Mouse (Mus musculus) adrenal gland (tissue): ENCODE data around the gene Il16.

ENCODE experiments used
- intact Hi-C: fragments of 180-260 bp; cut with DNase I; formaldehyde crosslinking; loops from one replicate; pipeline ENCODE4 v1.15.1; 2025

Il16 gene

DNA sequence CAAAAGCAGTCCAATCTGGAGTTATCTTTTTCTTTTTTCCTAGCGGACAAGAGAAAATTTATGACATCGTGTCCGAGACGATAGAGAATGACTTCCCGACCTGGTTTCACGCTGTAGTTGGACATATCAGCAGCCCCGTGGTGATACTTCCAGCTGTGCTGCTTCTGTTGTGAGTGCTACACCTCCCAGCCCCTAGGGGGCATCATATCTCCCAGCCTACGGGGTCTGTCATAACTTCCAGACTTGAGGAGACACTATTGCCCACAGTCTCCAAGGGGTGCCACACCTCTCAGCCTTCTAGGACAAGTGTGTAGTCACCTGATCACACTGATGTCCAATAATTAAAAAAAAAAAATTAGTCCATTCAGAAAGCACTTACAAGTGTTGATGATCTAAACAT is 129.7 kb downstream of the Il16 start:
- intact Hi-C loops = no loop called here

DNA sequence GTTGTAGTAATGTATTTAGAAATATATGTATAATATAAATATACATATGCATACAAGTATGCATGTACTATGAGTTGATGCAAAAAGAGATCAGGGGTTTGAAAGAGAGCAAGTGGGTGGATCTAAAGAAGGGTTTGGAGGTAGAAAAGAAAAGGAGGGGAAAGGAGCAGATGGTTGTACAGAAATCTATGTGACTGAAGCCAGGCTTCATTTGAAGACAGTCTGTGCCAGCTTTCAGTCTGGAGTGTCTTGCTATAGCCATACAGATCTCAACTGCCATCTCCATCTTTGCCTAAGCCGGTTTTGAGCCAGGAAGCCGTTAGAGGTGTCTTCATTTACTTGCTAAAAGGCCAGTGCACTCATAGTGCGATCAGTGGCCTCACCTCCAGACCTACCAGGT is 130.3 kb downstream of the Il16 start:
- intact Hi-C loops = no loop called here

DNA sequence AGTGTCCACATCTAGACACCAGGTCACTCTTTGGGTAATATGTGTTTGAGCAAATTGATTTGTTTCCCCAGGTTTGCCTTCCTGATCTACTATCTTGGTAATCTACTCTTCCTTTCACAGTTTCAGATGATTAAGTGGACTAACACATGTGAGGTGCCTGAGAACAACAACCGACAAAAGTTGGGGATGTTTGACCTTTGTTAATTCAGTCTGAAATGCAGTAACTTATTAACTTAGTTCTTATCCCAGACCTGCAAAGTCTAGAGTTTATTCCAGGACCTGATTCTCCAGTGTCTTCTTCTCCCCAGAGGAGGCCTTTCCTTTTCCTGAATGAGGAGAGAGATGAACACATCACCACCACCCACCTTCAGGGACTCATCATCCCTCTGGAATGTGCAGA is 133.6 kb downstream of the Il16 start:
- intact Hi-C loops = no loop called here

DNA sequence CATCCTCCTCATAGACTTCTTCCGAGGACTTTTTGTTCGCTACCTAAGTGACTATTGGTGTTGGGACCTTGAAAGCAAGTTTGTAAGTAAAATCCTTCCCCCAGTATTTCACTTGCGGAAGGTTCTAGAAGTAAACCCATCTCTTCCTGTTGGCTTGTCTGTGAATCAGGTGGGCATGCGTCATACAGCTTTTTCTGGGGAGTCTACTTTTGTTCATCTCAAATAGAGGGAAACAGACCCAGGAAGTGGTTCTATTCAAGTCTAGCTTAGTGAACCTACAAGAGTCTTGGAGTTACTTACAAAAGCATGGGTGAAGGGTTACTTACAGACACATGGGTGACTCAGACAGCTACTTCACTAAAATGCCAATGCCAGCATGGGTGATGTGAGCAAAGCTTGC is 135.6 kb downstream of the Il16 start:
- intact Hi-C loops = no loop called here

DNA sequence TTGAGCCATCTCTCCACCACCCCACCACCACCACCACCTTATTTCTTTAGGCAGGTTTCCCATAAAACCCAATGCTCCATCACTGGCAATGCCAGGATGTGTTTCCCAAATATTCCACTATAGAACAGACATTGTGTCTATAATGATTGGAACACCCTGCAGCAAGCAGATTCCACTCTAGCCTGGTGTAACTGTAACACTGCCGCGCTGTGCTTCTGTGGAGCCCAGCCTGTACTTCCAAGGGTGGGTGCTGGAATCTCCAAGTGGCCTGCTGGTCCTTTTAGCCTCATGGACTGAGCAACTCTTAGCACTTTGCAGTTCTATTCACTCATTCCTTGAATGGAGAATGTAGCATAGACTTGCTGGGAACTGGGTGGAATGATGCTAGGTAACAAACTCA is 138.7 kb downstream of the Il16 start:
- intact Hi-C loops = no loop called here

DNA sequence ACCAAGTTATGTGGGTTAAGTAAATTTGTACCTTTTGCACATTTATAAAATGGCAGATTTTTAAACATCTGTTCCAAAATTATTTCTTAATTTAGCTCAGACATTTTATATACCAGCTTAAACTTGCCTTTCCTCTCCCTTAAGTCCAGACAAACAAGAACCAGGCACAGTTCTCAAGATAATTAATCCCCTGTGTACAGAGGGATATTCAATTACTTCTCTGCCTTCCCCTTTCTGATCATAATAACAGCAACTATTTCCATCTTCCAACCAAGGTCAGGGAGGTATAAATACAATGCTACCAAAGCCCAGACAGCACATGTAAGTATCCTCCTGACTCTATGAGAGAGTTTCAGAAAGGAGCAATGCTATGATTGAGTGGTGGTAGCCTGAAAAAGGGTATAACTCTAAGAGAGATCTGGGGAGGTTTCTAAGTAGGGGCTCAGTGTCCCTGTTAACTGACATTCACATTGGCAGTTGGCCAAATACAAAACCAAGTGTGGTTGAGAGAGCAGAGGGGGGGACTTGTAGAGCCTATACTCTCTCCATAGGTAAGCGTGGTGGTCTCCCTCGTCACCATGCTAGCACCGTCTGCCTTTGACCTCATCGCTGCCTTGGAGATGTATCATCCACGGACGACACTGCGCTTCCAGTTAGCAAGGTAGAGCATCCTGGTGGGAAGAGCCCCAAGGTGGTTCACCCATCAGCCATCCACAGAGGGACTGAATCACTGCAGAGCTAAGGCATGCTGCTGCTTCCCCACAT is 141.2 kb downstream of the Il16 start:
- intact Hi-C loops = loop anchor here (5.0 kb wide), 1 partner anchor 37 kb away; no protein-coding TSS in a partner anchor

DNA sequence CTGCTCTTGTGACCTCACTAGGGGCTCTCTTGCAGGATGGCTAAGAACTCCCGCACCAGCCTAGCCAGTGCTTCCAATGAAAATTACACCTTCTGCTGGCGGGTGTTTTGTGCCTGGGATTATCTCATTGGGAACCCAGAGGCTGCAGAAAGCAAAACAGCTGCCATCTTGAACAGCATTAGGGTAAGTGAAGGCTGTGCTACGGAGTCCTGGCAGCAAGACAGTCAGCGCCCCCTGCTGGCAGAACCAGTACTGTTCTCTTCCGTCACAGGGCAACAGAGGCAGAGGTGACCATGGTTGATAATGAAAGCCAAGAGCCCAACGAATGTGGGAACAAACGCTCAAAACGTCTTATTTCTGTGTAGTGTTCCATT is 145.6 kb downstream of the Il16 start:
- intact Hi-C loops = loop anchor here (5.0 kb wide), 1 partner anchor 33 kb away; no protein-coding TSS in a partner anchor

DNA sequence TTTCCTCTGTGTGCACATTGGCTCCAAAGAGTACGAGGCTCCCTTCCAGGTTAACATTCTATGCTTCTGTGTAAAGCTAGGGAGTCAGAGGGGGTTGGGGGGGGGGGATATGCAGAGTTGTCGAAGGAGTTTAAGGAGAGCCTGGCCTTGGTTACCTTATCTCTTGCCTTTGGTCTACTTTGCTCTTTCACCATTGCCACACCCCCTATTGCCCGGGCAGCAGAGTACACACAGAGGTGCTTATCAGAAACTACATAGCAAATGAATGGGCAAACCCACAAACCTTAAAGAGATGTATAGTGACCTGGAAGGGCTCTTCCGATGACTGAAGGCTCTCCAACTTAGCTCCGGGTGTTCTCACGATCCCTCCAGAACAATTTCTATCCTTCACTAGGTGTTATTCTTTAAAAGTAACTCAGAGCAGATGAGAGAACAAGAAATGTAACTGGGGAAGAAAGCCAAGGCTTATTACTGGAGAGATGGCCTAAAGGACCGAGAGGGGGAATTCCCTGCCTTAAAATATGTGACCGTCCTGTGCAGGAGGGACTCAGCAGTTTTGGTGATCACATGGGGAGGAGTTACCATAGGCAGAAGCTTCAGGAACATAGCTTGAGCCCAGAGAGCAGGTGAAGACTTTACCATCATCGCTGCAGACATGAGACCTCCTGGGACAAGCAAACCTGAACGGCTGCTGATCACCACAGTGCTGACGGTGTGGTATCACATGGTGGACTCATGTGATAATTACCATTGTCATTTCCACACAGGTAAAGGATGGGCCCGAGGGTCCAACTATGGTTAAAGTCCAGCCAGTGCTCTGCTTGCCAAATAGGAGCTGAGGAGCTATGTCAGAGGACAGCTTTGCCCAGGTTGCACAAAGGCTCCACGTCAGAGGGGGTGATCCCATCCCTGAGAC is 146.3 kb downstream of the Il16 start:
- intact Hi-C loops = no loop called here

DNA sequence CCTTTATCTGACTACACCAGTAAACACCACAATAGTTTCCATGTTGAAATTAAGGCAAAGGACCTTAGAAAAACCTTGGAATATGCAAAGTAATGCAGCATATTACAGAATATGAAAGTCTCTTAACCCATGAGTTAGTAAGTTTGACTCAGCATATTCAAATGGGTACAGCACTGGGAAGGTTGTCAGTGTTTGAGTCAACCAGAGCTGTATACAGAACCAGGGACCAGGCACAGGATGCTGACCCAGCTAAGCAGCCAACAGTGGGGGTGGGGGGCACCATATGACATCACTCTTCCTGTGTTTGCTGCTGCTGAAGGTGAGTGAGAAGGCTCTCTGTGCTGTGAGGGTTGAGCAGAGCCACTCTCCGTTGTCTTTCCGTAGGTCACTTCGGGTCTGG is 148.5 kb downstream of the Il16 start:
- intact Hi-C loops = no loop called here

DNA sequence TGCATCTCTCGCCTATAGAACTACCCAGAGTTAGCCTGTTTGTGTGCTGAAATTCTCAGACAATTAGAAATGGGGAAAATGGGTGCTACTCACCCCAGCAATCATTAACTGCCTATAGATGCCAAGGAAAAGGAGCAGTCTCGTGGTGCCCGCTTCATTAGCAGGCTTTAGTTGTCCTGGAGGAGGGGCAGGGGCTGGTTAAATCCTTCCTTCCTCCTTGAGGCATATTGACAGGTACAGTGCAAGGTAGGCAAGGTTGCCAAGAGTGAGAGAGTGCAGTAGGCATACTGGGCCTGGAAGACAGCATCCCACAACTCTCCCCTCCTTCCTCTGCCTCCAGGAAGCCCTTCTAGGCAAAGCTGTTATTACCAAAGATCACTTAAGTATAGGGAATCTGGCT is 151.5 kb downstream of the Il16 start:
- intact Hi-C loops = no loop called here
